Mouse (Mus musculus) retina, adult 2 months (tissue): ENCODE results near the gene Gas7.

Experiments used
- DNase-seq: peaks from one replicate; pipeline ENCODE4 v3.0.0-alpha.2; 2012; ENCODE audit warnings: low read depth, low spot score

Gene Gas7

GRCm38 (mm10) chr11:67574344-67574743 is 119.1 kb downstream of the Gas7 start:
- no peak for DNase-seq

- DNase-seq = no peak
Observed at GRCm38 (mm10) chr11:67577472-67577871, 122.2 kb downstream of the Gas7 start.

- no peak for DNase-seq
Observed at GRCm38 (mm10) chr11:67577994-67578393, 122.8 kb downstream of the Gas7 start.

DNA sequence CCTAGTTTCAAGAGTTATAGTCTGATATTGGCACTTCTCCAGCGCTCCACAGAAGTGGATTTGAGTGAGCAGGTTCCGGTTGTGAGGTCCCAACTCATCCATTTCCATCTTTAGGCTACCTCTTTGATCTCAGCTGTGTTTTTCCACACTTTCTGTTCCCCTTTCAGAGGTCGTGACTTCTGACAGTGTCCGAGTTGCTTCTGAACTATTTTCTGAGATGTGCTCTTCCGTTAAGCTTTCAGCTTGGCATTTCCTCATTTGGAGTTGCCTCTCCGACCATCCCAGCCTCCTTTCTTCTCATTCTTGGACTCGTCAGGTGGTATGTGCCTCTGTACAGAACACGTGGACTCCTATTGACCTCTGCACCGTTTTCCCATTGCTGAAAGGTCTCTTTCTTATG is 123.9 kb downstream of the Gas7 start:
- DNase-seq = no peak

- no peak for DNase-seq
Observed at GRCm38 (mm10) chr11:67581549-67581948, 126.3 kb downstream of the Gas7 start.

DNA sequence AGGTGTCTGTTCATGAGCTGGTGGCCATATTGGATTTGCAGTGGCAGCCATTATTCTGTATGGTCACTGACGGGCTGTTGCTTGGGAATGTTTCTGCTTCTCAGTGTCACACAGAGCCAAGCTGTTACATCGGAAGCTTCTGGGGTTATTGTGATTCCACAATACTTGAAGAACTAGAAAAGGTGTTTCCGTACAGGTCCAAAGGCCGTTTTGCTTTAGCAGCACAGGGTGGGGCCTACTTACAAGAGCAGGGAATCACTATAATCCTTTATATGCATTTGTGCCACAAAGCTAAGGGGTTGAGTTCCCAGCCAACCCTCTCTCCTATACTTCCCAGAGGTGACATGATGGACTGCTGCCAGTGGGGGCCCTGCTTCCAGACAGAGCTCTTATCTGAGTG is 127.3 kb downstream of the Gas7 start:
- DNase-seq = no peak

- DNase-seq = no peak
Observed at GRCm38 (mm10) chr11:67585016-67585415, 129.8 kb downstream of the Gas7 start.

DNA sequence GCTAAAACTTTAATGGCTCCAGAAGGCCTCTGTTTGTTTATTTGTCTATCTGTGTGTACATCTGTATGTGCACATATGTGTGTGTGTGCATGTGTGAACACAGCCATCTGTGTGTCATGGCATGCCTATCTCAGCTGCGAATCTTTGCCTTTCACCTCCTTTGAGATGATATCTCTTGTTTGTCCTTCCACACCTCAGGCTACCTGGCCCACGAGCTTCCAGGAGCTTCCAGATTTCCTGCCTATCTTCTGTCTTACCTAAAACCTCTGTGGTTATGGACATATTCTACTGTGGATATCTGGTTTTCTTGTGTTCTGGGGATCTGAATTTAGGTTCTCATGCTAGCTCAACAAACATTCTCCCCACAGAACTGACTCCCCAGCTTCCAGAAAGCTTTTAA is 130.4 kb downstream of the Gas7 start:
- DNase-seq = no peak

DNA sequence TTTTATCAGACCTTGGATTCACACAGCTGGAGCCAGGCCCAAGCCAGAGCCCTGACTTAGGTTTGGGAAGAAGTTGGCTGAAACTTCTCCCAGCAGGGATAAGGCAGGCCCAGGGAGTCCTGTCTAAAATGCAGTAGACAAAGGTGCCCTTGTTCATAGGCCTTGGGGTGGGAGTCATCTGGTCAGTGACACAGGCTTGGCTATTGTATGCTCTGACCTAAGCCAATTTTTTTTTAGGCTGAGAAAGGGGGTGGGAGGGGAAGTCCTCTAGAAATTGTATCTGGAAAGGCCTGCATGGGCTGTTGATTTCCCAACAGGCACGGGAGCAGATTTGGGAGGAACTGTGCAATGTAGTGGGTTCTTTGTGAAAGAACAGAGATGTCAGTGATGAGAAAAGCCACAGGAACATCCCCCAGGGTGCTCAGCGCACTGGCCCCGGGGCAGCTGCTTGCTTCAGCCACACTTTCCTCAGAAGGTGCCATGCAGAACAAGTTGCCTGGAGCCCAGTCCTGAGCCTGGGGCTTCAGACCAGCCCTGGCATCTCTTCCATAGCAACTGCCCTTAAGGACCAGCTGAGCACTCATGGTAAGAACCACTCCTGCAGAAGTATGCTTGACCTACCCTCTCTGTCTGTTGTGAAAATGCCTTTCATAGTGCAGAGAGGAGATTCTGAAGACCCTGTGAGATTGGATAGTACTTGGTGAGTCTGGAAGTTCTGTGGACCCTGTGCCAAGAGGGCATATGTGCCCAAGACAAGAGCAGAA is 131.2 kb downstream of the Gas7 start:
- DNase-seq = no peak

- DNase-seq = no peak
Observed at GRCm38 (mm10) chr11:67588196-67588827, 133.1 kb downstream of the Gas7 start.

GRCm38 (mm10) chr11:67588828-67589314 is 133.6 kb downstream of the Gas7 start:
- no peak for DNase-seq

DNA sequence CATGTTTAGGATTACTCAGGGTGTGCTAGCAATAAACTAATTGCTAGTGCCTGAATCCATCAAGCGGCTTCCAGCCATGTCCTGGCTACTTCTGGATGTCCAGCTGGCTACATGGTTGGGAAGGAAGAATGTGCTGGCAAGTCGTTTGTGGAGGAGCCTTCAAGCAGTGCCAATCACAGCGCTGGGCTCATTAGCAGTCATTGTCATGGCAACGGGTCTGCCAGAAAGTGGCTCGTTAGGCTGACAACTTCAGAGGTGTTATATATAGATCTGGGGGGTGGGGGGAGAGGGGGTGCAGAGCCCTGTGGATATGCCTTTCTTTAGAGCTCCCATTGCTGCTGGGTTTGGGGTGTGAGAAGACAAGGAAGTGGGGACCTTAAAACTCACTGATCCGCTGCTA is 141.0 kb downstream of the Gas7 start:
- DNase-seq = no peak

DNA sequence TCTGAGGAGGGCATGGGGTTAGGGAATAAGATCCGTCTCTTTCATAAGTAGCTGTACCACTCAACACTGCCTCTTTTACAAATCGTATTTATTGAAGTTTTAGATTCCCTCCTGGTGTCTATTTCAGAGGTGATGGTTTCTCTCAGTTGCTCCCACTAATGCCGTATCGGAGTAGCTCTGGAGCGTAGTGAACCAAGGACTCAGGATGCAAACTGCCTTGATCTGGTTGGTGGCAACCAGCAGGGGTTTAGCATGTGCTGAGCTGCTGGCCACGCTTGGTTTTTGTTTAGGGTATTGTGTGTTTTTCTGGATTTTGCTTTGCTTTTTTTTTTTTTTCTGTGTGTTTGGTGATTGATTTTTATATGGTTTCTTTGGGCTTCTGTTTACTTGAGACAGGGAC is 141.6 kb downstream of the Gas7 start:
- DNase-seq = no peak

GRCm38 (mm10) chr11:67597388-67597787 is 142.2 kb downstream of the Gas7 start:
- DNase-seq = no peak

DNA sequence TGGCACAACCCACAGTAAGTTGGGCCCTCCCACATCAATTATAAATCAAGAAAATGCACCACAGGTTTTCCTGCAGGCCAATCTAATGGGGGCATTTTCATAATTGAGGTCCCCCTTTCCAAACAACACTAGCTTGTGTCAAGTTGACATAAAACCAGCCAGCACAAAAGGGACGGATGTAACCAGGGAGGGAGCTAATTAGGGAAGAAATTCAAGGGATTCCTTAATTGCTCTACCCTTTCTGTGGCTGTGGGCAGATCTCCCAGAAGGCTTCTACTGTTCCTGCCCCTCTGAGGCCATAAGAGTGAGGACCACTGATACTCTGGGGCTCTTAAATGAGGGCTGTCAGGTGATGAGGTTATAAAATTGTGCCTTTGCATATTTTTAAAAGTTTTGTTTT is 143.9 kb downstream of the Gas7 start:
- DNase-seq = no peak

GRCm38 (mm10) chr11:67600710-67601430 is 145.6 kb downstream of the Gas7 start:
- DNase-seq = no peak

GRCm38 (mm10) chr11:67602711-67603369 is 147.6 kb downstream of the Gas7 start:
- no peak for DNase-seq

DNA sequence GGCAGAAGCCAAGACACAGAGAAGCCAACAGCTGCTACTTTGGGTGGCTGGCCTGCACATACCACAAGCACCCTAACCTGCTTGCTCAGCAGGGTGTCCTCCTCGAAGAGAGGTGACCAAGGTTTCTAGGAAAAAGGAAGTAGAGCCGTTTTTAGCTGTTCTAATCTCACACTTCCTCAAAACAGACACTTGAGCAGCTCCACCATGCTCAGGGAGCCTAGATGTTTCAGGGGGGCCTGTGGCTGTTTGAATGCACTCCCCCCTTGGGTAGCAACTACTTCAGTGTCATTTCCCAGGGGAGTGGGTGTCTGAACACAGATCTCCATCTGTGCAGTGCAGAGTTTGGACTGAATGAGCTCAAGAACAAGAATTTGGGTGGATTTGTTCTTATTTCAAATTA is 149.2 kb downstream of the Gas7 start:
- no peak for DNase-seq

DNA sequence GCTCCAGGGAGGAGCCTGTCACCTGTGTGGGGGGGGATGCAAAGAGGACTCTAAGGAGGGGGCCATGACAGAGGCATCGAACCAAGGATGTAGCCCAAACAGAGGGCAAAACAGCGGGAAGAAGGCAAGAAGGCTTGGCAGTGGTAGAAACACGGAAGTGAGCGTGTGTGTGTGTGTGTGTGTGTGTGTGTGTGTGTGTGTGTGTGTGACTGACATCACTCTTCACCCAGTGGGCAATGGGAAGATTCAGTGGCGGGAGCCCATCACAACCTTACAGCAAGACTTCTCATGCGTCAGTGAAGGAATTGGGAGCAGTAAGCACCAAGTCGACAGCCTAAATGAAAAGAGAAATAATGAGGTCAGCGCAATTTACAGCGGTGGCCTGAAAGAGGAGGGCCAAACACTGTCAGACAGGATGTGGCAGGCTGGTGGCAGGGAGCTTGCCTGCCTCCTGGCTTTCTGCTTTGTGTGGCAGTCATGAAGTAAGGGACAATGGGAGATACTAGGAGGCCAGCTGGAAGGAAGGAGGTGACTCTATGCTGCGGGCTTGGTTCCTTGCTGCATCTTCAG is 153.0 kb downstream of the Gas7 start:
- no peak for DNase-seq

GRCm38 (mm10) chr11:67612158-67612839 is 157.1 kb downstream of the Gas7 start:
- DNase-seq = no peak
